24 mouse cellular contexts compared by ENCODE assay signal in the genomic region with DNA sequence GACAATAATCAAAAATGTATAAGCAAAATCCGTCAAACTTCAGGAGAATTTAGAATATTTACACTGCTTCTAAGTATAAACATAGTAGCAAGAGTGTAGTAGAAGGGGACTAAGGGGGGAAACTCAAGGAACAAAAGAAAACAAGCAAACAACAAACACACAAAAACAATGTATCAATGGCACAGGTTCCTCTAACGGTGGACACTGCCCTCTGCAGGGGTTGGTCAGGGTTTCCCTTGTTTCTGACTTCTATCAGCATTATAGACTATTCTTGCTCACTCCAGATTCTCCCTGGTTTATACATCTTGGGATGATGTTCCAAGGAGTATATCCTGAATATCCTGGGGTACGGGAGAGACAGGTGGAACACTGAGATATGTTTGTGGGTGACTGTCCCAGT.
A peak's percentile ranks its signal among the peaks of the same experiment; 100 is the strongest.
DNase-seq lines count a peak whose midpoint lies in the region; ATAC-seq and TF ChIP-seq lines count a peak whose summit lies in the region.
"Had no signal": no experiment of that assay in that cellular context is flagged by ENCODE, and none has a peak within 500 bp of the region (broad histone marks: within the 10 kb centered on the region; RNA-seq: fewer than 3 reads in every experiment).

No protein-coding gene starts in this region.

- TF ChIP-seq EP300 in heart, adult 2 months (IDR thresholded peaks at IDR 0.05; ENCODE audit: insufficient read depth, low read depth, low read length): no peak
- TF ChIP-seq EP300 in liver, postnatal 0 days (IDR thresholded peaks at IDR 0.05; ENCODE audit: low read depth): no peak
- no peak for TF ChIP-seq EP300 in stomach, postnatal 0 days (optimal IDR thresholded peaks at IDR 0.05)

- WGBS in heart, adult 2 months: 72% methylated on average over 3 of the region's 3 CpGs
- WGBS in kidney, embryonic 16.5 days: 74% methylated on average over 3 of the region's 3 CpGs
- 65% methylated on average over 3 of the region's 3 CpGs for WGBS in liver, postnatal 0 days (ENCODE audit: insufficient replicate concordance)
- WGBS in liver, embryonic 12.5 days (ENCODE audit: insufficient replicate concordance): 52% methylated on average over 3 of the region's 3 CpGs
- 61% methylated on average over 3 of the region's 3 CpGs for WGBS in stomach, postnatal 0 days

- H3K9ac ChIP-seq in heart, adult 2 months (ENCODE audit: low read depth, low read length): no peak overlapping the region
- no peak overlapping the region for H3K9ac ChIP-seq in kidney, embryonic 16.5 days (replicated peaks; ENCODE audit: low read length)
- no peak overlapping the region for H3K9ac ChIP-seq in liver, postnatal 0 days (replicated peaks)
- no peak overlapping the region for H3K9ac ChIP-seq in liver, embryonic 12.5 days
- no peak overlapping the region for H3K9ac ChIP-seq in stomach, postnatal 0 days (ENCODE audit: low read length)
- H3K9ac ChIP-seq: forebrain, embryonic 13.5 days; heart, embryonic 12.5 days; intestine, embryonic 15.5 days; liver, embryonic 15.5 days; midbrain, embryonic 15.5 days had no signal

- H3K9me3 ChIP-seq in kidney, embryonic 16.5 days (ENCODE audit: low read length): no peaks in the 10 kb centered on the region
- no peaks in the 10 kb centered on the region for H3K9me3 ChIP-seq in liver, postnatal 0 days (ENCODE audit: low read length)
- H3K9me3 ChIP-seq in liver, embryonic 12.5 days (replicated peaks): no peaks in the 10 kb centered on the region
- no peaks in the 10 kb centered on the region for H3K9me3 ChIP-seq in stomach, postnatal 0 days (ENCODE audit: control insufficient read depth, low read length)
- H3K9me3 ChIP-seq: forebrain, embryonic 13.5 days; heart, embryonic 12.5 days; hindbrain, embryonic 10.5 days; intestine, embryonic 15.5 days; liver, embryonic 15.5 days; midbrain, embryonic 15.5 days had no signal

- 0 out of 2 replicates have a peak, but pooled peaks cover 1% of the 10 kb centered on the region for H3K4me1 ChIP-seq in heart, adult 2 months (ENCODE audit: control insufficient read depth, insufficient read depth, low read length)
- peaks cover 19% of the 10 kb centered on the region for H3K4me1 ChIP-seq in kidney, embryonic 16.5 days (ENCODE audit: insufficient read depth, low read length)
- H3K4me1 ChIP-seq in liver, postnatal 0 days (ENCODE audit: insufficient read depth): no peaks in the 10 kb centered on the region
- no peaks in the 10 kb centered on the region for H3K4me1 ChIP-seq in liver, embryonic 12.5 days
- H3K4me1 ChIP-seq in stomach, postnatal 0 days (replicated peaks; ENCODE audit: control insufficient read depth, insufficient read depth): no peaks in the 10 kb centered on the region
- H3K4me1 ChIP-seq: hindbrain, embryonic 10.5 days; intestine, embryonic 15.5 days; liver, embryonic 15.5 days had no signal

- no peak for DNase-seq in heart, adult 2 months
- no peak for DNase-seq in heart, postnatal 36 days
- DNase-seq in kidney, adult 9 months: peak; percentile 21
- DNase-seq in liver, postnatal 0 days: no peak
- no peak for DNase-seq in stomach, postnatal 0 days (ENCODE audit: low spot score)
- DNase-seq: adrenal gland, adult 8-10 months; cerebellum, adult 8-10 months; cerebellum, postnatal 25 days; gastrocnemius, postnatal 25 days; kidney, postnatal 10 days; left cerebral cortex, postnatal 4 days; spleen, adult 18-20 months; thymus, adult 18-20 months; thymus, postnatal 25 days had no signal

- H3K36me3 ChIP-seq in heart, adult 2 months (ENCODE audit: control insufficient read depth, insufficient read depth, low read length): no peaks in the 10 kb centered on the region
- H3K36me3 ChIP-seq in kidney, embryonic 16.5 days (ENCODE audit: insufficient read depth, low read length): no peaks in the 10 kb centered on the region
- H3K36me3 ChIP-seq in liver, postnatal 0 days (replicated peaks; ENCODE audit: insufficient read depth, low read length): no peaks in the 10 kb centered on the region
- H3K36me3 ChIP-seq in liver, embryonic 12.5 days: no peaks in the 10 kb centered on the region
- no peaks in the 10 kb centered on the region for H3K36me3 ChIP-seq in stomach, postnatal 0 days (ENCODE audit: control insufficient read depth, insufficient read depth, low read length)
- H3K36me3 ChIP-seq: G1E; heart, embryonic 12.5 days; hindbrain, embryonic 10.5 days; intestine, embryonic 15.5 days; liver, embryonic 15.5 days; midbrain, embryonic 15.5 days had no signal

- H3K4me2 ChIP-seq in kidney, embryonic 16.5 days (replicated peaks; ENCODE audit: low read depth, low read length): no peak overlapping the region
- no peak overlapping the region for H3K4me2 ChIP-seq in liver, postnatal 0 days (ENCODE audit: low read depth, low read length)
- H3K4me2 ChIP-seq in liver, embryonic 12.5 days: no peak overlapping the region
- no peak overlapping the region for H3K4me2 ChIP-seq in stomach, postnatal 0 days (replicated peaks; ENCODE audit: low read depth)
- H3K4me2 ChIP-seq: forebrain, embryonic 13.5 days; heart, embryonic 12.5 days; intestine, embryonic 15.5 days; liver, embryonic 15.5 days; midbrain, embryonic 15.5 days had no signal

- no peaks in the 10 kb centered on the region for H3K79me2 ChIP-seq in heart, adult 2 months (replicated peaks; ENCODE audit: control insufficient read depth, insufficient read depth, low read length)

- ATAC-seq in kidney, embryonic 16.5 days (ENCODE audit: low FRiP score, low TSS enrichment): no peak
- ATAC-seq in liver, postnatal 0 days: no peak
- no peak for ATAC-seq in liver, embryonic 12.5 days
- no peak for ATAC-seq in stomach, postnatal 0 days (ENCODE audit: low FRiP score, low TSS enrichment)
- ATAC-seq: forebrain, embryonic 13.5 days; hindbrain, embryonic 16.5 days; intestine, embryonic 15.5 days; midbrain, embryonic 15.5 days had no signal

- H3K27me3 ChIP-seq in heart, adult 2 months (ENCODE audit: control insufficient read depth, insufficient read depth, low read length): no peaks in the 10 kb centered on the region
- no peaks in the 10 kb centered on the region for H3K27me3 ChIP-seq in kidney, embryonic 16.5 days (ENCODE audit: insufficient read depth, low read length)
- H3K27me3 ChIP-seq in liver, postnatal 0 days (ENCODE audit: insufficient read depth, low read length): no peaks in the 10 kb centered on the region
- no peaks in the 10 kb centered on the region for H3K27me3 ChIP-seq in liver, embryonic 12.5 days (replicated peaks)
- H3K27me3 ChIP-seq in stomach, postnatal 0 days (ENCODE audit: control insufficient read depth, insufficient read depth, low read length): no peaks in the 10 kb centered on the region
- H3K27me3 ChIP-seq: forebrain, embryonic 13.5 days; intestine, embryonic 15.5 days; liver, embryonic 15.5 days; midbrain, embryonic 15.5 days had no signal

- TF ChIP-seq CTCF in heart, adult 2 months (IDR thresholded peaks at IDR 0.05): peak; percentile 69
- peak; percentile 32; the same call in 1 of the 2 replicates for TF ChIP-seq CTCF in liver, postnatal 0 days (IDR thresholded peaks at IDR 0.05; ENCODE audit: low read depth)
- TF ChIP-seq CTCF in stomach, postnatal 0 days (IDR thresholded peaks at IDR 0.05; ENCODE audit: low read depth): peak; percentile 53

- peak overlapping the region; percentile 4; the same call in 1 of the 2 replicates for H3K27ac ChIP-seq in heart, adult 2 months
- no peak overlapping the region for H3K27ac ChIP-seq in kidney, embryonic 16.5 days (ENCODE audit: low read length)
- no peak overlapping the region for H3K27ac ChIP-seq in liver, postnatal 0 days (ENCODE audit: low read depth)
- H3K27ac ChIP-seq in liver, embryonic 12.5 days: no peak overlapping the region
- H3K27ac ChIP-seq in stomach, postnatal 0 days (replicated peaks): no peak overlapping the region
- H3K27ac ChIP-seq: forebrain, embryonic 13.5 days; hindbrain, embryonic 10.5 days; intestine, embryonic 15.5 days; liver, embryonic 15.5 days; midbrain, embryonic 15.5 days had no signal

- TF ChIP-seq POLR2A in heart, adult 2 months (IDR thresholded peaks at IDR 0.05; ENCODE audit: insufficient read depth, low read depth, low read length): no peak

- H3K4me3 ChIP-seq in heart, adult 2 months: no peak overlapping the region
- H3K4me3 ChIP-seq in kidney, embryonic 16.5 days (ENCODE audit: low read length): no peak overlapping the region
- no peak overlapping the region for H3K4me3 ChIP-seq in liver, postnatal 0 days (ENCODE audit: low read depth, low read length)
- H3K4me3 ChIP-seq in liver, embryonic 12.5 days: no peak overlapping the region
- no peak overlapping the region for H3K4me3 ChIP-seq in stomach, postnatal 0 days (ENCODE audit: low read depth, low read length)
- H3K4me3 ChIP-seq: forebrain, embryonic 13.5 days; heart, embryonic 12.5 days; hindbrain, embryonic 10.5 days; intestine, embryonic 15.5 days; liver, embryonic 15.5 days; midbrain, embryonic 15.5 days had no signal

- intact Hi-C loops in heart, adult 2 months (cut with DNase I): loop anchor here (5.0 kb wide), 1 partner anchor 217 kb away; no protein-coding TSS in a partner anchor
- intact Hi-C loops in heart, postnatal 36 days (cut with DNase I): loop anchor here (2.0 to 5.0 kb wide), 2 partner anchors 84 to 217 kb away; no protein-coding TSS in a partner anchor
